Mouse (Mus musculus) right cerebral cortex, postnatal 10 days (tissue): Measurements from ENCODE around the gene Rpgrip1.
"Not testable (repeated sequence)": the region's sequence is repeated elsewhere in the genome, so short reads cannot be mapped to it uniquely, and the experiment has no call there.

ENCODE experiments used
- DNase-seq, 2 experiments: peaks; one replicate each; pipeline ENCODE4 v3.0.0; 2021; ENCODE audit warnings: low spot score in 2 of 2

The Rpgrip1 gene

GRCm38 (mm10) chr14:52110346-52110745 is at the start of gene Rpgrip1:
TSS of gene Rpgrip1 (plus strand) at chr14:52110704.
- no peak for DNase-seq

GRCm38 (mm10) chr14:52060800-52061199 is 49.7 kb upstream of the Rpgrip1 start:
- DNase-seq: no peak

GRCm38 (mm10) chr14:52061798-52062197 is 48.7 kb upstream of the Rpgrip1 start:
- DNase-seq: no peak

- DNase-seq: no peak
Measured at GRCm38 (mm10) chr14:52066135-52066534, 44.4 kb upstream of the Rpgrip1 start.

GRCm38 (mm10) chr14:52071599-52072137 is 38.8 kb upstream of the Rpgrip1 start:
- DNase-seq: no peak

GRCm38 (mm10) chr14:52083083-52083482 is 27.4 kb upstream of the Rpgrip1 start:
- DNase-seq: no peak

GRCm38 (mm10) chr14:52094533-52094932 is 16.0 kb upstream of the Rpgrip1 start:
- no peak for DNase-seq

GRCm38 (mm10) chr14:52097191-52097590 is 13.3 kb upstream of the Rpgrip1 start:
- DNase-seq: not testable (repeated sequence)

GRCm38 (mm10) chr14:52098387-52098786 is 12.1 kb upstream of the Rpgrip1 start:
- not testable (repeated sequence) for DNase-seq

- no peak for DNase-seq
Measured at GRCm38 (mm10) chr14:52099563-52099962, 10.9 kb upstream of the Rpgrip1 start.

GRCm38 (mm10) chr14:52100170-52100960 is 10.1 kb upstream of the Rpgrip1 start:
- no peak for DNase-seq

GRCm38 (mm10) chr14:52101285-52102157 is 9.0 kb upstream of the Rpgrip1 start:
- no peak for DNase-seq

GRCm38 (mm10) chr14:52103474-52103855 is 7.0 kb upstream of the Rpgrip1 start:
- DNase-seq: peak in 1 of 2 experiments; percentile 81

GRCm38 (mm10) chr14:52103856-52104676 is 6.4 kb upstream of the Rpgrip1 start, which contains the start of gene Hnrnpc:
TSS of gene Hnrnpc (minus strand) at chr14:52104028.
- peak; percentile 100 for DNase-seq

GRCm38 (mm10) chr14:52104677-52105285 is 5.7 kb upstream of the Rpgrip1 start:
- no peak for DNase-seq

GRCm38 (mm10) chr14:52105308-52105707 is 5.2 kb upstream of the Rpgrip1 start:
- no peak for DNase-seq

GRCm38 (mm10) chr14:52106741-52107140 is 3.8 kb upstream of the Rpgrip1 start:
- peak; percentile 71 to 81 for DNase-seq

- no peak for DNase-seq
Measured at GRCm38 (mm10) chr14:52108025-52108424, 2.5 kb upstream of the Rpgrip1 start.

- DNase-seq: no peak
Measured at GRCm38 (mm10) chr14:52114101-52114500, 3.6 kb downstream of the Rpgrip1 start.

GRCm38 (mm10) chr14:52117241-52117640 is 6.7 kb downstream of the Rpgrip1 start:
- no peak for DNase-seq

GRCm38 (mm10) chr14:52118456-52118822 is 7.9 kb downstream of the Rpgrip1 start:
- DNase-seq: no peak
